Mouse (Mus musculus) forebrain, embryonic 13.5 days (tissue): ENCODE measurements around the gene Cinp. TPM values are rescaled to one million over a fixed set of nuclear protein-coding genes. Genes with fewer than 3 reads are reported as not detected.

Experiments used
- polyA plus RNA-seq: library from polyadenylated mRNA; unstranded; fragments of >200 nt; fragmentation: Nextera tagmentation; extraction: Ambion mirVana; gene quantifications from 2 replicates; pipeline ENCODE4 v1.2.1, GENCODE M21; 2015

Cinp gene
- polyA plus RNA-seq, 1 experiment from 2014 or later, result 76.6 TPM

Other genes starting within 250 kb of the Cinp start
- 0.25 and 0.53 TPM in 2 replicates for gene 1700001K19Rik, start 206.5 kb downstream of the Cinp start, polyA plus RNA-seq
- gene Hsp90aa1, start 186.4 kb downstream of the Cinp start, polyA plus RNA-seq, result 1,477 and 1,490 TPM in 2 replicates
- gene Wdr20, start 151.2 kb downstream of the Cinp start, polyA plus RNA-seq, result 26.9 and 29.9 TPM in 2 replicates
- gene Mok, start 48.2 kb downstream of the Cinp start, polyA plus RNA-seq, result 11.6 and 13.1 TPM in 2 replicates
- 3.0 and 3.6 TPM in 2 replicates for gene Zfp839, start 38.9 kb downstream of the Cinp start, polyA plus RNA-seq
- 5.4 and 6.9 TPM in 2 replicates for gene Tecpr2, start 119 bp upstream of the Cinp start, polyA plus RNA-seq
- 9.1 and 9.4 TPM in 2 replicates for gene Ankrd9, start 89.9 kb upstream of the Cinp start, polyA plus RNA-seq
- gene Rcor1, start 150.2 kb upstream of the Cinp start, polyA plus RNA-seq, result 8.0 and 8.4 TPM in 2 replicates